Mouse (Mus musculus): ENCODE data around the gene Socs1.

- no peak for TF ChIP-seq POLR2A (IDR thresholded peaks at IDR 0.05; ENCODE audit: control insufficient read depth, extremely low read depth, insufficient read depth, low read length, poor library complexity)
- no peak for TF ChIP-seq CTCF (IDR thresholded peaks at IDR 0.05; ENCODE audit: borderline replicate concordance, control insufficient read depth, extremely low read depth, insufficient read depth, low read length, poor library complexity)
These were observed 10.6 kb downstream of the Socs1 start for GRCm38 (mm10) chr16:10774726-10775125.

All from thymus, adult 2 months (tissue).